Mouse (Mus musculus) heart, embryonic 12.5 days (tissue): ENCODE measurements around the gene E130114P18Rik. TPM values are rescaled to one million over a fixed set of nuclear protein-coding genes. Genes with fewer than 3 reads are reported as not detected.
A peak's percentile ranks its signal among the peaks of the same experiment; 100 is the strongest.

Source experiments
- ATAC-seq: fragments of 200-750 bp; cut with Nextera tagmentation; 2 replicates; pipeline ENCODE4 v1.8.0; 2017; ENCODE audit warnings: moderate TSS enrichment, moderate library complexity; ENCODE audit not compliant: insufficient number of reproducible peaks, low FRiP score
- H3K27ac ChIP-seq: fragments of 300-500 bp; sonication (generic); 2 replicates; pipeline ENCODE4 v1.5.1; 2016; ENCODE audit warnings: mild to moderate bottlenecking, moderate library complexity; ENCODE audit not compliant: poor library complexity, severe bottlenecking
- H3K27me3 ChIP-seq: fragments of 300-500 bp; sonication (generic); replicated peaks from 2 replicates; pipeline ENCODE4 v1.6.1; 2016; ENCODE audit warnings: mild to moderate bottlenecking, moderate library complexity
- H3K36me3 ChIP-seq: fragments of 300-500 bp; sonication (generic); 2 replicates; pipeline ENCODE4 v1.6.1; 2016; ENCODE audit warnings: mild to moderate bottlenecking, moderate library complexity
- H3K4me1 ChIP-seq: fragments of 300-500 bp; sonication (generic); replicated peaks from 2 replicates; pipeline ENCODE4 v1.6.1; 2016; ENCODE audit warnings: mild to moderate bottlenecking
- H3K4me2 ChIP-seq: fragments of 300-500 bp; sonication (generic); 2 replicates; pipeline ENCODE4 v1.6.1; 2016; ENCODE audit warnings: mild to moderate bottlenecking, moderate library complexity
- H3K4me3 ChIP-seq: fragments of 300-500 bp; sonication (generic); 2 replicates; pipeline ENCODE4 v1.5.1; 2016; ENCODE audit warnings: mild to moderate bottlenecking
- H3K9ac ChIP-seq: fragments of 300-500 bp; sonication (generic); 2 replicates; pipeline ENCODE4 v1.6.1; 2016; ENCODE audit warnings: mild to moderate bottlenecking, moderate library complexity
- H3K9me3 ChIP-seq: fragments of 300-500 bp; sonication (generic); replicated peaks from 2 replicates; pipeline ENCODE4 v1.6.1; 2016; ENCODE audit warnings: mild to moderate bottlenecking, moderate library complexity
- WGBS: fragments of 180-500 bp; shearing (Covaris S2); methylation state at CpG from one replicate; pipeline ENCODE4 v1.1.7; 2016; 5-methylcytosine and 5-hydroxymethylcytosine counted together
- polyA plus RNA-seq: library from polyadenylated mRNA; unstranded; fragments of >200 nt; fragmentation: Nextera tagmentation; extraction: Ambion mirVana; gene quantifications from 2 replicates; pipeline ENCODE4 v1.2.1, GENCODE M21; 2016

E130114P18Rik gene
- polyA plus RNA-seq, 1 experiment from 2014 or later, result 0.74 TPM

GRCm38 (mm10) chr4:97689456-97690383 is 88.2 kb downstream of the E130114P18Rik start:
- peaks cover 22% of the 10 kb centered on the region; the same call in 1 of the 2 replicates for H3K4me1 ChIP-seq
- H3K9me3 ChIP-seq, result no peaks in the 10 kb centered on the region
- 42% methylated on average over 8 of the region's 8 CpGs for WGBS
- no peak overlapping the region for H3K27ac ChIP-seq
- H3K4me3 ChIP-seq, result no peak overlapping the region
- peak; percentile 80 for ATAC-seq
- no peak overlapping the region for H3K4me2 ChIP-seq
- H3K9ac ChIP-seq, result no peak overlapping the region
- no peaks in the 10 kb centered on the region for H3K36me3 ChIP-seq
- no peaks in the 10 kb centered on the region for H3K27me3 ChIP-seq

DNA sequence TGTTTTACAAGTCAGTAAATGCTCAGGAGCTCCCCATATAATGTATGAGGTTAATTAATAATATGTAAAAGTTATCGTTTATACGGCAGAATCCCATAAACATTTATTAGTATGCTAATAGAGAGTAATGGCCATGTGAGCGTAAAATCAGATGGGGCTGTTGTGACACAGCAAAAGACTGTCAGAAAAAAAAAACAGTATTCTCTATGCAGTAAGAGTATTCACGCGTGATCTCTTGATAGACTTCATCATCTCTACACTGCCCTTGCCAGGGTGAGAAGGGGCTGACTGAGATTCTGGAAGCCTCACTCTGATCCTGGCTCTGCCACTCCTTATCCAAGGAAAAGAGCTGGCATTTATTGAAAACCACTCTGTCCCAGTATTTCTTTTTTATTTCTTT is 91.9 kb downstream of the E130114P18Rik start:
- Histone ChIP-seq H3K27me3 (no peaks in the 10 kb centered on the region), H3K9me3 (no peaks in the 10 kb centered on the region), H3K36me3 (no peaks in the 10 kb centered on the region), H3K4me1 (peaks cover 22% of the 10 kb centered on the region; the same call in 1 of the 2 replicates), H3K27ac (no peak overlapping the region), H3K4me3 (no peak overlapping the region), H3K9ac (no peak overlapping the region), H3K4me2 (no peak overlapping the region)
- no peak for ATAC-seq
- 90% methylated on average over 5 of the region's 5 CpGs for WGBS

GRCm38 (mm10) chr4:97676579-97676937 is 101.3 kb downstream of the E130114P18Rik start:
- ATAC-seq, result no peak
- peaks cover 6% of the 10 kb centered on the region; the same call in 1 of the 2 replicates for H3K4me1 ChIP-seq
- H3K9me3 ChIP-seq, result no peaks in the 10 kb centered on the region
- H3K9ac ChIP-seq, result no peak overlapping the region
- no peaks in the 10 kb centered on the region for H3K36me3 ChIP-seq
- no peak overlapping the region for H3K4me3 ChIP-seq
- H3K4me2 ChIP-seq, result no peak overlapping the region
- no peaks in the 10 kb centered on the region for H3K27me3 ChIP-seq
- H3K27ac ChIP-seq, result no peak overlapping the region
- WGBS, result 45% methylated on average over 2 of the region's 2 CpGs

- WGBS, result 50% methylated on average over 16 of the region's 16 CpGs
- no peak overlapping the region for H3K27ac ChIP-seq
- no peak for ATAC-seq
These were observed 101.9 kb downstream of the E130114P18Rik start for GRCm38 (mm10) chr4:97675741-97676578.

DNA sequence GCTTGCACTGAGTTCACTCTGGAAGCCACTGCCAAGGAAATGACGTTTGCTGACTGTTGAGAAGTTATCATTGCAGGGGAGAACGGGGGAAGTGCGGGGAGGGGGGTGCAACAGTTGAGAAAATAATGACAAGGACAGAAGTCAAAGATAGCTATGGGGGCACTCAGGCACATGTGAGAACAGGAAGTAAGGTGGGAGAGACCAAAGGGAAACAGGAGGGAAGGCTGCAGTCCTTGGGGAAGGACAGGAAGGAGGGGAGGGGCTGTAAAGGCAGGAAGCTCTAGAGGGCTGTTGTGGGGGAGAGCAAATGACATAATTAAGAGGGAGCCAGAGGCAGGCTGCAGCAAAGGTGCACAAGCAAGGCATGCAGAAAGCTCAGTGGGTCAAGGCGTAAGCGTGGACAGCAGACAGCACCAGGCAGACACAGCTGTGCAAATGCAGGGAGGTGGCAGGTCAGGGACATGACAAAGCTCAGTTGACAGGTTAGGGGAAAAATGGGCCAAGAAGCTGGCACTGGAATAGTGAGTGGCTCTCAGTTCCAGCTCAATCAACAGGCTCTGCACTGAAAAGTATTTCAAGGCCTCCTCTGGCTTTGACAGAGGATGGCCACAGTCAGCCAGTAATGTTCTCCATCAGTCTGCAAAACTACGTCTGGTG is 103.9 kb downstream of the E130114P18Rik start:
- ATAC-seq, result peak; percentile 65; the same call in 1 of the 2 replicates
- Histone ChIP-seq H3K9me3 (no peaks in the 10 kb centered on the region), H3K27me3 (no peaks in the 10 kb centered on the region), H3K9ac (no peak overlapping the region), H3K27ac (peak overlapping the region; percentile 56), H3K36me3 (no peaks in the 10 kb centered on the region), H3K4me1 (peaks cover 6% of the 10 kb centered on the region; the same call in 1 of the 2 replicates), H3K4me3 (no peak overlapping the region), H3K4me2 (no peak overlapping the region)
- WGBS, result 42% methylated on average over 6 of the region's 6 CpGs

More at GRCm38 (mm10) chr4:97675741-97676578, 101.9 kb downstream of the E130114P18Rik start:
- Histone ChIP-seq H3K9ac (no peak overlapping the region; the same call in 1 of the 2 replicates), H3K4me1 (peaks cover 6% of the 10 kb centered on the region; the same call in 1 of the 2 replicates), H3K9me3 (no peaks in the 10 kb centered on the region), H3K36me3 (no peaks in the 10 kb centered on the region), H3K4me2 (no peak overlapping the region), H3K27me3 (no peaks in the 10 kb centered on the region), H3K4me3 (no peak overlapping the region)

DNA sequence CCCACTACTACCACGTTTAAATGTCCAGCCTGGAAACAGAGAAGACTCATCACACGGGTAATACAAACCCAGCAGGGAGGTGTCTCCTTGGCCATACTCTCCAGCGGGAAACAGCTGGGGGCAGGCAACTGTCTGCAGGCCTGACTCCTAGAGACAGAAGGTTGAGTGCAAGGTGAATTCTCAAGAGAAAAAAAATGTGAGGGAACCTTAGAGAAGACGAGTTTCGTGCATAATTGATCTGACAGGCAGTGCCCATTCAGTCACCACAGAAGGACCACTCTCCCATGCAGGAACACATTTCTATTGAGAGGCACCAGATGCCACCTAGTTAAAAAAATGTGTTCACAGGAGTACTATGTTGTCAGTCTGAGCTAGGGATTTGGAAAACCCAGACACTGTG is 105.4 kb downstream of the E130114P18Rik start:
- H3K9me3 ChIP-seq, result no peaks in the 10 kb centered on the region
- WGBS, result 67% methylated on average over 5 of the region's 5 CpGs
- no peak overlapping the region for H3K27ac ChIP-seq
- H3K9ac ChIP-seq, result no peak overlapping the region
- no peaks in the 10 kb centered on the region for H3K27me3 ChIP-seq
- peaks cover 6% of the 10 kb centered on the region; the same call in 1 of the 2 replicates for H3K4me1 ChIP-seq
- H3K36me3 ChIP-seq, result no peaks in the 10 kb centered on the region
- no peak for ATAC-seq
- H3K4me3 ChIP-seq, result no peak overlapping the region
- H3K4me2 ChIP-seq, result no peak overlapping the region

DNA sequence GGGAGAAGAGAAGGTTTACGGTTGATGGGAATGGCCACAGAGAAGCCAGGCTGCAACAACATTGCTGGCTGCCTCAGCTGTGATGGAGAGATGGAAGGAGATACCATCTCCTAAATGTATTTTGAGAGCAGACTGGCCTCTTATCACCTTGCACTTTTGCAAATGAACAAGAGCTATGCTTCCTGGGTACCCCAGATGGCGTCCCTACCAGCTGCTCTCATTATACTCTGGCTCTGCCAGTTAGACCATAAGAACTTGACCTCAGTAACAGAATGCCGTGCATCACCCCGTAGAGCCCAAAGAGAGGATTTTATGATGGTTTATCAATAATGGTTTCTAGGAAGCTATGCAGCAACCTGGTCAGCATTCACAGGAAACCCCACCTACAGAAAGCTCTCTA is 106.0 kb downstream of the E130114P18Rik start:
- Histone ChIP-seq H3K9ac (no peak overlapping the region), H3K9me3 (no peaks in the 10 kb centered on the region), H3K27ac (no peak overlapping the region), H3K4me1 (peaks cover 6% of the 10 kb centered on the region; the same call in 1 of the 2 replicates), H3K4me2 (no peak overlapping the region), H3K4me3 (no peak overlapping the region), H3K27me3 (no peaks in the 10 kb centered on the region), H3K36me3 (no peaks in the 10 kb centered on the region)
- no peak for ATAC-seq
- WGBS, result 86% methylated on average over 4 of the region's 4 CpGs

GRCm38 (mm10) chr4:97670418-97670817 is 107.5 kb downstream of the E130114P18Rik start:
- Histone ChIP-seq H3K27ac (no peak overlapping the region), H3K4me3 (no peak overlapping the region), H3K4me1 (peaks cover 8% of the 10 kb centered on the region; the same call in 1 of the 2 replicates), H3K9me3 (no peaks in the 10 kb centered on the region), H3K36me3 (no peaks in the 10 kb centered on the region), H3K9ac (no peak overlapping the region), H3K4me2 (no peak overlapping the region), H3K27me3 (no peaks in the 10 kb centered on the region)
- no peak for ATAC-seq

- 63% methylated on average over 3 of the region's 3 CpGs for WGBS
- no peak for ATAC-seq
- Histone ChIP-seq H3K27me3 (no peaks in the 10 kb centered on the region), H3K9ac (no peak overlapping the region), H3K36me3 (no peaks in the 10 kb centered on the region), H3K27ac (no peak overlapping the region), H3K9me3 (no peaks in the 10 kb centered on the region), H3K4me3 (no peak overlapping the region), H3K4me2 (no peak overlapping the region), H3K4me1 (peaks cover 12% of the 10 kb centered on the region; the same call in 1 of the 2 replicates)
These were observed 108.1 kb downstream of the E130114P18Rik start for GRCm38 (mm10) chr4:97669808-97670207.

DNA sequence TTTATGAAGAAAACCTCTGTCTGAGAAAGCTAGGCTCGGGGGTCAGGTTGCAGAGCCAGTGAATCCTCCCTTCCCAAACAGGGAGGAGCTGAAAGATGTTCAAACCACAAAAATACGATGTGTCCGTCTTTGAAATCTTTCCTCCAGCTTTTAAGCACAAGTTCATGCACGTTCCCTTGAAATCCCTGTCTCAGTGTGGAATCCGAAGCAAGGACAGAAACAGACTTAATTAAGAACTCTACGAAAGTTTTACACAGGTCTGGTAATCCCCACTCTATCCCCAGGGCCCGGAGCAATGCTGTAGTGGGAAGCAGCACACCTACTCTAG is 112.5 kb downstream of the E130114P18Rik start:
- Histone ChIP-seq H3K27me3 (no peaks in the 10 kb centered on the region), H3K9me3 (no peaks in the 10 kb centered on the region), H3K4me2 (no peak overlapping the region), H3K27ac (peak overlapping the region; percentile 74), H3K36me3 (no peaks in the 10 kb centered on the region), H3K4me3 (no peak overlapping the region), H3K4me1 (peaks cover 6% of the 10 kb centered on the region; the same call in 1 of the 2 replicates), H3K9ac (no peak overlapping the region)
- 74% methylated on average over 7 of the region's 7 CpGs for WGBS
- ATAC-seq, result no peak
